17 mouse cellular contexts compared by ENCODE assay signal in genomic region chr8:98955803-98956202, GRCm38 (mm10).
DNase-seq lines count a peak whose midpoint lies in the region; ATAC-seq lines count a peak whose summit lies in the region.
"Had no signal": no experiment of that assay in that cellular context is flagged by ENCODE, and none has a peak within 500 bp of the region (broad histone marks: within the 10 kb centered on the region; RNA-seq: fewer than 3 reads in every experiment).

No protein-coding gene starts in this region.

- H3K9me3 ChIP-seq in midbrain, embryonic 14.5 days (ENCODE audit: control insufficient read depth, low read length), result no peaks in the 10 kb centered on the region
- no peaks in the 10 kb centered on the region for H3K9me3 ChIP-seq in midbrain, embryonic 13.5 days
- H3K9me3 ChIP-seq: G1E; liver, embryonic 15.5 days; midbrain, embryonic 12.5 days had no signal

- no peak overlapping the region for H3K27ac ChIP-seq in midbrain, embryonic 14.5 days (replicated peaks; ENCODE audit: low read depth, low read length)
- H3K27ac ChIP-seq in midbrain, embryonic 13.5 days, result no peak overlapping the region
- H3K27ac ChIP-seq: heart, adult 2 months; kidney, postnatal 0 days; liver, embryonic 15.5 days; macrophage; midbrain, embryonic 12.5 days had no signal

- peak; percentile 3 for DNase-seq in embryo, embryonic 11 days
- no peak for DNase-seq in embryo, embryonic 9.5 days (ENCODE audit: extremely low spot score)
- DNase-seq in midbrain, embryonic 14.5 days, result peak; percentile 10
- peak; percentile 61 for DNase-seq in cerebellum, adult 9-10 months
- DNase-seq in T-cell, adult 2 months (ENCODE audit: low spot score), result no peak
- DNase-seq: adrenal gland, postnatal 25 days; heart, adult 2 months; kidney, adult 18-20 months; thymus, postnatal 14 days had no signal

- ATAC-seq in midbrain, embryonic 14.5 days (ENCODE audit: low FRiP score, low TSS enrichment), result no peak
- ATAC-seq in midbrain, embryonic 13.5 days, result no peak
- ATAC-seq in granulocyte monocyte progenitor cell, adult 5-6 weeks (replicated peaks; ENCODE audit: poor library complexity, severe bottlenecking), result no peak

- no peak overlapping the region for H3K4me3 ChIP-seq in midbrain, embryonic 14.5 days (replicated peaks; ENCODE audit: low read depth, low read length)
- H3K4me3 ChIP-seq in midbrain, embryonic 13.5 days (replicated peaks), result no peak overlapping the region
- H3K4me3 ChIP-seq: heart, adult 2 months; liver, embryonic 15.5 days; midbrain, embryonic 12.5 days; myocyte had no signal

- no peak overlapping the region for H3K4me2 ChIP-seq in midbrain, embryonic 14.5 days (ENCODE audit: low read length)
- H3K4me2 ChIP-seq in midbrain, embryonic 13.5 days (replicated peaks), result no peak overlapping the region
- H3K4me2 ChIP-seq: liver, embryonic 15.5 days; midbrain, embryonic 12.5 days had no signal

- H3K9ac ChIP-seq in midbrain, embryonic 14.5 days (replicated peaks; ENCODE audit: low read length), result no peak overlapping the region
- no peak overlapping the region for H3K9ac ChIP-seq in midbrain, embryonic 13.5 days (replicated peaks)
- H3K9ac ChIP-seq: liver, embryonic 15.5 days; midbrain, embryonic 12.5 days had no signal

- WGBS in midbrain, embryonic 14.5 days, result 55% methylated on average over 4 of the region's 4 CpGs
- WGBS in midbrain, embryonic 13.5 days, result 56% methylated on average over 4 of the region's 4 CpGs

- no peaks in the 10 kb centered on the region for H3K36me3 ChIP-seq in midbrain, embryonic 14.5 days (ENCODE audit: control insufficient read depth, insufficient read depth, low read length)
- H3K36me3 ChIP-seq in midbrain, embryonic 13.5 days, result no peaks in the 10 kb centered on the region
- H3K36me3 ChIP-seq: G1E; liver, embryonic 15.5 days; midbrain, embryonic 12.5 days had no signal

- H3K4me1 ChIP-seq in midbrain, embryonic 14.5 days (ENCODE audit: control insufficient read depth, insufficient read depth, low read length), result no peaks in the 10 kb centered on the region
- no peaks in the 10 kb centered on the region for H3K4me1 ChIP-seq in midbrain, embryonic 13.5 days (replicated peaks)
- H3K4me1 ChIP-seq: liver, embryonic 15.5 days; midbrain, embryonic 12.5 days had no signal

- H3K27me3 ChIP-seq in midbrain, embryonic 14.5 days (ENCODE audit: control insufficient read depth, insufficient read depth, low read length), result no peaks in the 10 kb centered on the region
- H3K27me3 ChIP-seq in midbrain, embryonic 13.5 days, result no peaks in the 10 kb centered on the region
- H3K27me3 ChIP-seq: liver, embryonic 15.5 days; midbrain, embryonic 12.5 days had no signal

Comparison
In these comparisons a context has a peak if more than half of its experiments do, and no peak if none do; other contexts are left out.
1. DNase-seq: peak in embryo, embryonic 11 days (single experiment), midbrain, embryonic 14.5 days (single experiment) and cerebellum, adult 9-10 months (single experiment); none in embryo, embryonic 9.5 days (single experiment) and T-cell, adult 2 months (single experiment).